Mouse (Mus musculus) liver, embryonic 13.5 days (tissue): Measurements from ENCODE around the gene Atf4. TPM values are rescaled to one million over a fixed set of nuclear protein-coding genes. Genes with fewer than 3 reads are reported as not detected.

Source experiments
- ATAC-seq: fragments of 200-750 bp; cut with Nextera tagmentation; 2 replicates; pipeline ENCODE4 v1.8.0; 2017; ENCODE audit warnings: low read depth, mild to moderate bottlenecking, moderate number of reproducible peaks, moderate library complexity
- DNase-seq: peaks from one replicate; pipeline ENCODE4 v3.0.0; 2022
- H3K27ac ChIP-seq: fragments of 300-500 bp; sonication (generic); 2 replicates; pipeline ENCODE4 v1.5.1; 2015; ENCODE audit warnings: moderate library complexity, mild to moderate bottlenecking, inconsistent platforms
- H3K27me3 ChIP-seq: fragments of 300-500 bp; sonication (generic); 2 replicates; pipeline ENCODE4 v1.6.1; 2015; ENCODE audit warnings: mild to moderate bottlenecking, inconsistent platforms
- H3K36me3 ChIP-seq: fragments of 300-500 bp; sonication (generic); 2 replicates; pipeline ENCODE4 v1.6.1; 2015; ENCODE audit warnings: mild to moderate bottlenecking, inconsistent platforms
- H3K4me1 ChIP-seq: fragments of 300-500 bp; sonication (generic); replicated peaks from 2 replicates; pipeline ENCODE4 v1.6.1; 2015; ENCODE audit warnings: inconsistent platforms
- H3K4me2 ChIP-seq: fragments of 300-500 bp; sonication (generic); 2 replicates; pipeline ENCODE4 v1.6.1; 2015; ENCODE audit warnings: inconsistent platforms, mild to moderate bottlenecking, moderate library complexity
- H3K4me3 ChIP-seq: fragments of 300-500 bp; sonication (generic); replicated peaks from 2 replicates; pipeline ENCODE4 v1.5.1; 2015; ENCODE audit warnings: mild to moderate bottlenecking, inconsistent platforms
- H3K9ac ChIP-seq: fragments of 300-500 bp; sonication (generic); 2 replicates; pipeline ENCODE4 v1.6.1; 2015; ENCODE audit warnings: mild to moderate bottlenecking, inconsistent platforms
- H3K9me3 ChIP-seq: fragments of 300-500 bp; sonication (generic); replicated peaks from 2 replicates; pipeline ENCODE4 v1.6.1; 2016; ENCODE audit warnings: inconsistent platforms
- WGBS: fragments of 180-500 bp; shearing (Covaris S2); methylation state at CpG from one replicate; pipeline ENCODE4 v1.1.7; 2015; ENCODE audit not compliant: insufficient replicate concordance; 5-methylcytosine and 5-hydroxymethylcytosine counted together
- polyA plus RNA-seq: library from polyadenylated mRNA; unstranded; fragments of >200 nt; fragmentation: Nextera tagmentation; extraction: Ambion mirVana; gene quantifications from 2 replicates; pipeline ENCODE4 v1.2.1, GENCODE M21; 2015

Gene Atf4
- 138 and 152 TPM in 2 replicates for polyA plus RNA-seq

DNA sequence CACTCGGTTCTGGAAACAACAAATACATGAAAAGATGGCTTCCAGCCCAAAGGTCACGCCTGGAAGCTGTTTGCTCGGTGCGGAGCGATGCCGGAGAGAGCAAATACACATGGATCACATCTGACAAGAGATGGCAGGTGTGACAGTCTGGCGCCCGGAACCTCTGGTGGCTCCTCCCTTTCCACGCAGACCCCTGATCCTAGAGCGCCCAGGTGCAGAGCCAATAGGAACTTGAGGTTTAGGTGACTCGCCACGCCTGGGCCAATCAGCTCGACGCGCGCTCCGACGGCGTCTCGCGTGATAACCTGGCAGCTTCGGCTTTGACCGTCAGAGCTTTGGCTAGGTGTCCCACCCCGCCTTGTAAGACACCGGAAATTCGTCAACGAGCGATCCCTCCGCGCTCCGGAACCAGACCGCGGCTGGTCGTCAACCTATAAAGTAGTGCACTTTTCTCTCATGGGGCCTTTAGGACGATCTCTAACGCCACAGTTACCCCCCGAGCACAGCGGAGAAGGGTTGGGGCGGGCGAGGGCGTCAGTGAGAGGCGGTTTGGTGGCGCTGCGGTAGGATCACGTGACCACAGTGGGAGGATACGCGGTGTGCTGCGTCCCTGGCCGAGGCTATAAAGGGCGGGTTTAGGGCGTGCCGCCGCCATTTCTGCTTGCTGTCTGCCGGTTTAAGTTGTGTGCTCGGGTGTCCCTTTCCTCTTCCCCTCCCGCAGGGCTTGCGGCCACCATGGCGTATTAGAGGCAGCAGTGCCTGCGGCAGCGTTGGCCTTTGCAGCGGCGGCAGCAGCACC lies at the start of gene Atf4:
Gene Atf4 (plus strand): TSS at position 338 of the 799 bp plus-strand sequence.
- H3K36me3 ChIP-seq, result peaks cover 72% of the 10 kb centered on the region
- ATAC-seq, result peak; percentile 86
- peak within 1 kb of the TSS; percentile 79 for H3K4me3 ChIP-seq
- H3K4me2 ChIP-seq, result peak within 1 kb of the TSS; percentile 94
- no peaks in the 10 kb centered on the region for H3K9me3 ChIP-seq
- WGBS, result under 1% methylated on average over 58 of the region's 62 CpGs
- H3K27me3 ChIP-seq, result no peaks in the 10 kb centered on the region
- H3K27ac ChIP-seq, result peak within 1 kb of the TSS; percentile 99
- DNase-seq, result peak; percentile 97
- peak within 1 kb of the TSS; percentile 99 for H3K9ac ChIP-seq
- H3K4me1 ChIP-seq, result peaks cover 81% of the 10 kb centered on the region

GRCm38 (mm10) chr15:80206057-80206565 lies 48.9 kb upstream of the Atf4 start:
- Histone ChIP-seq H3K27me3 (peaks cover 16% of the 10 kb centered on the region; the same call in 1 of the 2 replicates), H3K9me3 (no peaks in the 10 kb centered on the region), H3K9ac (no peak overlapping the region), H3K36me3 (no peaks in the 10 kb centered on the region), H3K27ac (no peak overlapping the region), H3K4me2 (no peak overlapping the region), H3K4me3 (no peak overlapping the region), H3K4me1 (0 out of 2 replicates have a peak, but pooled peaks cover 2% of the 10 kb centered on the region)
- ATAC-seq, result no peak
- DNase-seq, result no peak
- WGBS, result 65% methylated on average over 3 of the region's 3 CpGs

DNA sequence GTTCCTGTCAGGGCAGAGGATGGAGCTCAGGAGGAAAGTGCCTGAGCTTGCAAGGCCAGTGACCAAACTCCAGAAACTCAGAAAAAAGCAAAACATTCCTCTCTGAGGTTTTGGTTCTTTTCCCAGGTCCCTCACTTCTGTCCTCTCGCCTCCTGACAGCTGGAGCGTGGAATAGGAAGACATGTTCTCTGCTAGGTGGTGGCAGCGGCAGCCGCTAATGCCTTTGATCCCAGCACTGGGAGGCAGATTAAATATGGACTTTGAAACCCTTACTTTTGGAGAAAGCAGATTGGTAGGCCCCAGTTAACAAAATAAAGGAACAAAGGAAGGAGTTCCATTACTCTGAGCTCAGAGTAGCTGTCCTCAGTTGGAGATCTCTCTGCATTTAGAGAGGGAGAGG lies 46.5 kb upstream of the Atf4 start:
- ATAC-seq, result no peak
- no peak overlapping the region for H3K9ac ChIP-seq
- H3K4me2 ChIP-seq, result no peak overlapping the region
- peaks cover 21% of the 10 kb centered on the region; the same call in 1 of the 2 replicates for H3K27me3 ChIP-seq
- no peak overlapping the region for H3K27ac ChIP-seq
- peaks cover 8% of the 10 kb centered on the region for H3K4me1 ChIP-seq
- DNase-seq, result no peak
- no peaks in the 10 kb centered on the region for H3K9me3 ChIP-seq
- H3K36me3 ChIP-seq, result no peaks in the 10 kb centered on the region
- 39% methylated on average over 4 of the region's 4 CpGs for WGBS
- H3K4me3 ChIP-seq, result no peak overlapping the region

DNA sequence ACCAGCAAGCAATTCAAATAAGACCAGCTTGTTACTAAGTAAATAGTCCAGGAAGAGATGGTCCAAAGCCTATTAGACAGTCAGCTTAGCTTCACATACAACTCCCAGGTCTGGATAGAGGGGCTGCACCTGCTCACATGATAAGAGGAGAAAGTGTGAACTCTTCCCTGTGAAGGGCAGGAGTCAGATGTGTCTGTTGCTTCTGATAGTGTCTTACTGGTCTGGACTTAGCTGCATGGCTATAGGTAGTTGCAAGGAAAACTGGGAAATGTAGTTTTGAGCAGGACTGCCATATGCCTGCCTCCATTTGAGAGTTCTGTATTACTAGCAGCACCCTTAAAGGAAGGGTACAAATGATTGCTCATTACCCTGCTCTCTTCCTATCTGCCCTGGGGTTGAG lies 41.3 kb upstream of the Atf4 start:
- peak; percentile 82 for ATAC-seq
- Histone ChIP-seq H3K4me2 (no peak overlapping the region), H3K9ac (no peak overlapping the region), H3K4me3 (no peak overlapping the region), H3K27me3 (peaks cover 14% of the 10 kb centered on the region), H3K27ac (no peak overlapping the region), H3K36me3 (no peaks in the 10 kb centered on the region), H3K4me1 (peaks cover 14% of the 10 kb centered on the region), H3K9me3 (no peaks in the 10 kb centered on the region)
- no peak for DNase-seq

DNA sequence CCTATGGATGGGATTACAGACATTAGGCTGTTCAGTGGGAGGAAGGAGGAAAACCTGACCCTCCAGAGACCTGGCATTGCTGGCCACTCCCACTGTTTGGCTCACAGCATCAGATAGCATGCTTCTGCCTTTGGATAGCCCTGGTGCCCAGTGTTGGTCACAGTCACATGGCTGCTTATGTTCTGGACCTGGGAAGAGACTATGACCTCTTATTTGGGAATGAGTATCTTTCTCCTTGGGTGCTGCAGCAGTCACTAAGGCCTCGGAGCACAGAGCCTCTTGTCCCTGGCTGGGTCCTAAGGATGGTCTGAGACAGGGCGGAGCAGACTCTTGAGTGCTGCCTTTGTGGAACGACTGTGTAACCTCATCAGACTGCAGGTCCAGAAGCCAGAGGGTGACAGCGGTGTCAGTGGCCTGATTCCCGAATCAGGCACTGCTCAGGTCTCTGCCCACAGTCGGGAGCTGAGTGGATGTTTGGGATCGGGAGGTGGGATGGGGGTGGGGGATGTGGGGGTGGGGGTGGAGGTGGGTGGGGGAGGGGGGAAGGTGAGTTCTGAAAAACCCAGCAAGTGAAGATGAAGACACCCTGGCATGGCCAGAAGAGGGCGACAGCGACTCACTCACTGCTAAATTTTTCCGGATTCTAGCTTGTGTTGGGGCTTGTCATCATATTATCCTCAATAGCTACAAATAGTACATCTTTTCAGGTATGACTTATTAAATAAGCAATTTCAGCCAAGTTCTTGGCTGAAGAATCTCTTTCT lies 39.1 kb upstream of the Atf4 start:
- H3K4me1 ChIP-seq, result peaks cover 25% of the 10 kb centered on the region
- H3K36me3 ChIP-seq, result no peaks in the 10 kb centered on the region
- 14% methylated on average over 10 of the region's 10 CpGs for WGBS
- ATAC-seq (no peak), DNase-seq (no peak)
- no peaks in the 10 kb centered on the region for H3K9me3 ChIP-seq
- peaks cover 10% of the 10 kb centered on the region for H3K27me3 ChIP-seq
- no peak overlapping the region for H3K4me3 ChIP-seq
- no peak overlapping the region for H3K4me2 ChIP-seq
- H3K27ac ChIP-seq, result no peak overlapping the region
- H3K9ac ChIP-seq, result no peak overlapping the region

GRCm38 (mm10) chr15:80216480-80216820 lies 38.5 kb upstream of the Atf4 start:
- Histone ChIP-seq H3K27me3 (peaks cover 6% of the 10 kb centered on the region), H3K4me2 (no peak overlapping the region), H3K4me3 (no peak overlapping the region), H3K27ac (no peak overlapping the region), H3K36me3 (no peaks in the 10 kb centered on the region), H3K9me3 (no peaks in the 10 kb centered on the region), H3K4me1 (peaks cover 25% of the 10 kb centered on the region), H3K9ac (no peak overlapping the region)
- DNase-seq, result no peak
- ATAC-seq, result no peak
- 36% methylated on average over 9 of the region's 9 CpGs for WGBS

DNA sequence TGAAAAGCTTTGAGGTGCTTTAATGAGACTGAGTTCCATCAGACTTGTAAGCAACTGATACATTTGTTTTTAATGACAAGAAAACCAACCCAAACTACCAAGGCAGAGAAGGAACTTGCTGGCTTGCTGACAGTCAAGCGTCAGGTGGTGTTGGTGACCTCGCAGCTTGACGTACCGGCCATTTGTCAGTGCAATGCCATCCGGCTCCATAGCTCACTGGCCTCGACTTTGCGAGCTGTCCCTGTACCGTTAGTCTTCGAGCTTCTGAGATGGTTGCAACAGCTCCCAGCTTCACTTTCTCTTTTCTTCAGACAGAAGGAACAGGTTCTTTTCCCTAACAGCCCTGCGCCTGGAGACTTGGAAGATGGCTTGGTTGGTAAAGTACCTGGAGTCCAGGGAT lies 37.5 kb upstream of the Atf4 start:
- no peak for DNase-seq
- Histone ChIP-seq H3K4me1 (peaks cover 25% of the 10 kb centered on the region), H3K4me3 (no peak overlapping the region), H3K27ac (no peak overlapping the region), H3K4me2 (no peak overlapping the region), H3K9me3 (no peaks in the 10 kb centered on the region), H3K27me3 (peaks cover 6% of the 10 kb centered on the region; the same call in 1 of the 2 replicates), H3K9ac (no peak overlapping the region), H3K36me3 (no peaks in the 10 kb centered on the region)
- ATAC-seq, result no peak
- 79% methylated on average over 10 of the region's 10 CpGs for WGBS

DNA sequence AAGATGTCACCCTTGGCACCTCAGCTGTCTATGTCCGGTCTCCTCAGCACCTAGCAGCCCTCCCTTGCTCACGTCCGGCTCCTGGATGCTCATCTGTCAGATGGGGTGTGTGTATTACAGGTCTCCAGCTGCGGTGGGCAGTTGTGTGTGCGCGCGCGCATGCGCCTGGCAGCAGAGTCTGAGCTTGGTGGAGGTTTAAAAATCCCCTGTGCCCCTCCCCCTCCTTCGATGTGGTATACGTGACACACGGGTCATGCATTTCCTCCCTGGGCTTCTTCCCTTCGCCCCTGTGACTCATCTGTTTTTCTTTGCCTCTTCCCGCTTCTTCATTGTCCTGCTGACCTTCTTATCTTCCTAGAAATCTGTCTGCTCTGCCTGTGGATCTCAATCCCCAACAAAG lies 35.8 kb upstream of the Atf4 start:
- Histone ChIP-seq H3K36me3 (no peaks in the 10 kb centered on the region), H3K9ac (no peak overlapping the region), H3K4me1 (peaks cover 13% of the 10 kb centered on the region), H3K9me3 (no peaks in the 10 kb centered on the region), H3K4me2 (peak overlapping the region; percentile 38), H3K27ac (no peak overlapping the region), H3K27me3 (peaks cover 3% of the 10 kb centered on the region; the same call in 1 of the 2 replicates), H3K4me3 (no peak overlapping the region)
- DNase-seq, result peak; percentile 32
- WGBS, result 11% methylated on average over 14 of the region's 14 CpGs
- ATAC-seq, result no peak

GRCm38 (mm10) chr15:80219705-80220657 lies 35.0 kb upstream of the Atf4 start:
- no peak overlapping the region for H3K27ac ChIP-seq
- 43% methylated on average over 4 of the region's 4 CpGs for WGBS
- H3K4me3 ChIP-seq, result no peak overlapping the region
- H3K36me3 ChIP-seq, result no peaks in the 10 kb centered on the region
- H3K9ac ChIP-seq, result no peak overlapping the region
- peak overlapping the region; percentile 38; the same call in 1 of the 2 replicates for H3K4me2 ChIP-seq
- no peaks in the 10 kb centered on the region for H3K9me3 ChIP-seq
- ATAC-seq, result no peak
- H3K27me3 ChIP-seq, result peaks cover 3% of the 10 kb centered on the region; the same call in 1 of the 2 replicates
- H3K4me1 ChIP-seq, result peaks cover 15% of the 10 kb centered on the region
- DNase-seq, result no peak

DNA sequence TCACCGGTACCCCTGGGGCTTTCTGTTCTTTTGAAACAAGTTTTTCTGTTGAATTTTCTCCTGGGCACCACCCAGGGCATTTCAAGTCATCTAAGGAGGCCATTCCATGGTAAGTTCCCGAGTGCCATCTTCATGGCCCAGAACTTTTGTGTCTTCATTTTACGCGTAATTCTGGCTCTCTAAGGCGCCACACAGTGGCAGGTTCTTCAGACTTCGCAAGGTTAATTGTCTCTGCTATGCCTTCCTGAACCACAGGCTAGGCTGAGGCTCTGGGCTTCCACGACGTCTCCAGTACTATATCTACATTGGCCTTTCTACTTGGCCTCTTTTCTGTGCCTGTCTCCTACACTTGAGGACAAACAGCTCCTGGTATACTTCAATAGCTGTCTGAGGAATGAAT lies 34.0 kb upstream of the Atf4 start:
- Histone ChIP-seq H3K9me3 (no peaks in the 10 kb centered on the region), H3K4me1 (peaks cover 20% of the 10 kb centered on the region), H3K36me3 (no peaks in the 10 kb centered on the region), H3K9ac (no peak overlapping the region), H3K4me2 (no peak overlapping the region), H3K4me3 (no peak overlapping the region), H3K27ac (no peak overlapping the region), H3K27me3 (peaks cover 3% of the 10 kb centered on the region; the same call in 1 of the 2 replicates)
- 56% methylated on average over 8 of the region's 8 CpGs for WGBS
- DNase-seq (no peak), ATAC-seq (no peak)

DNA sequence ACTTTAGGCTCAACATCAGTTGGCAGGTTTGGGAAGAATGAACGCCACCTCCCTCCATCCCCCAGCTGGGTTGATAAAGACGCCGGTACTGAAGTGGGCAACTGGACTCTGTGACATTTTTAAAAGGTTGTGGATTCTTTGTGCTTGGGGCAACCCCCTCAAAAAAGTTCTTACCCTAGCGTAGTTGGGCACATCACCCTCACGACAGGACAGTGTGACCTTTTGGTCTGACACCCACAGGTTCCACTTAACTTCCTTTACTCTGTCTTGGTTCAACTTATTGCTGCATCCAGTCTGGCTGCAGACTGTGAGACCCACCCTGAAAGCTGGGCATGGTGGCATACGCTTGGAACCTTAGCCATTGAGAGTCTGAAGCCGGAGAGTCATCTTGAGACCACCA lies 31.2 kb upstream of the Atf4 start:
- peaks cover 19% of the 10 kb centered on the region for H3K4me1 ChIP-seq
- WGBS, result 72% methylated on average over 7 of the region's 7 CpGs

More for the DNA sequence above, 31.2 kb upstream of the Atf4 start:
- Histone ChIP-seq H3K4me3 (no peak overlapping the region), H3K4me2 (no peak overlapping the region), H3K27me3 (no peaks in the 10 kb centered on the region), H3K9me3 (no peaks in the 10 kb centered on the region), H3K36me3 (no peaks in the 10 kb centered on the region), H3K9ac (no peak overlapping the region), H3K27ac (no peak overlapping the region)
- DNase-seq (no peak), ATAC-seq (no peak)
